In the genomic region with DNA sequence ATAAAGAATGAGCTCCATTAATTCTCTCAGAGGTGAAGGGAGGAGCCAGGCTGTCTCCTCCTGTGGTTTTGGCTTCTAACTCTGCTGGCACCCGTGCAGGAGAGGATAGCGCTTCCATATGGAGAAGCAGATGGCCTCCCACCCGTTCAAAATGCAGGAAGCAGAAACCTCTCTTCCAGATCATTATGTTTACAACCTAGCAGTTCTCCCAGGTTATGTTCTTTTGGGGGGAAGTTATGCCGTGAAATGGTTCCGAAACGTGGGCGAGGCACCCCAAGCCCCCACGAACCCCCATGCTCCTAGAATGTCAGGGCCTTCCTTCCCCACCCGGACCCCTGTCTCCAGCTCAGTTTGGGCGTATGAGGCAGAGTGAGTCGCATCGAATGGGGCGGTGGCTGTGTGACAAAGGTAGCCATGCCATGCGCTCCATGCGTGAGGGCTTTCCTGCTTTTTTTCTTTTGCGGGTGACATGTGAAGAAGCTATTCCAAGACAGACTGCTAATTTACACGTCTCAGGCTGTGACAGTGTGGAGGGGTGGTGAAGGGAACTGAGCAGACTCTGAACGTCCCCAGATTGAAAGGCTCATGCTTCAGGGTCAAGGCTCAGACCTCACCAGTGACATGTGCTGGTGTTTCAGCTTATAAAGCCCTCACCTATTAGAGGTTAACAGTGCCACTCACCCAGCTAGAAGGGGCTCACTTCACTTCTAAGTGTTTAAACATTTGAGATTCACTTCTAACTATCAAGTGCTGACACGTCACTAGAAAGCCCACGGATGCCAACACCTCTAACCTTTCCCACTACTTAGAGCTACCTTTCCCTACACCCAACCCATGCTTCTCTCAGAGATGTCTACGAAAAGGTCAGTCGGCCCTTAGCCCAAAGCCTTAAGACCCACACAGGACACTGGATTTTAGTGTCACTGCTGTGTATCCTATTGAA, we compare ENCODE assay signal across 9 mouse cellular contexts.
DNase-seq lines count a peak whose midpoint lies in the region; ATAC-seq and TF ChIP-seq lines count a peak whose summit lies in the region.
"Had no signal": no experiment of that assay in that cellular context is flagged by ENCODE, and none has a peak within 500 bp of the region (broad histone marks: within the 10 kb centered on the region; RNA-seq: fewer than 3 reads in every experiment).

No protein-coding gene starts in this region.

- H3K4me2 ChIP-seq in stomach, embryonic 14.5 days (replicated peaks; ENCODE audit: low read depth, low read length), result 0 out of 2 replicates have a peak overlapping the region, but pooled peaks have one; percentile 5
- H3K4me2 ChIP-seq in stomach, postnatal 0 days (replicated peaks; ENCODE audit: low read depth), result no peak overlapping the region; the same call in 1 of the 2 replicates
- H3K4me2 ChIP-seq in forebrain, embryonic 15.5 days (replicated peaks), result peak overlapping the region; percentile 39
- H3K4me2 ChIP-seq in liver, embryonic 12.5 days, result no peak overlapping the region

- intact Hi-C loops in left cerebral cortex, adult 2 months (cut with DNase I), result loop anchor here (1.0 kb wide), 1 partner anchor 34 kb away; no protein-coding TSS in a partner anchor

- H3K4me3 ChIP-seq in stomach, embryonic 14.5 days (ENCODE audit: low read depth, low read length), result no peak overlapping the region
- no peak overlapping the region for H3K4me3 ChIP-seq in stomach, postnatal 0 days (ENCODE audit: low read depth, low read length)
- H3K4me3 ChIP-seq in forebrain, embryonic 15.5 days, result peak overlapping the region; percentile 16; the same call in 1 of the 2 replicates
- peak overlapping the region; percentile 13; the same call in 1 of the 2 replicates for H3K4me3 ChIP-seq in left cerebral cortex, adult 2 months
- H3K4me3 ChIP-seq in liver, embryonic 12.5 days, result no peak overlapping the region
- H3K4me3 ChIP-seq: erythroblast, embryonic 14.5 days had no signal

- no peak for ATAC-seq in stomach, embryonic 14.5 days (ENCODE audit: insufficient number of reproducible peaks, insufficient read depth, low FRiP score, low read depth)
- ATAC-seq in stomach, postnatal 0 days (ENCODE audit: low FRiP score, low TSS enrichment), result no peak
- ATAC-seq in forebrain, embryonic 15.5 days (replicated peaks), result peak; percentile 85
- no peak for ATAC-seq in liver, embryonic 12.5 days
- ATAC-seq: Patski had no signal

- no peak overlapping the region for H3K9ac ChIP-seq in stomach, embryonic 14.5 days (replicated peaks; ENCODE audit: low read depth, low read length)
- H3K9ac ChIP-seq in stomach, postnatal 0 days (ENCODE audit: low read length), result no peak overlapping the region
- H3K9ac ChIP-seq in forebrain, embryonic 15.5 days (replicated peaks), result 0 out of 2 replicates have a peak overlapping the region, but pooled peaks have one; percentile 11
- no peak overlapping the region for H3K9ac ChIP-seq in liver, embryonic 12.5 days

- WGBS in stomach, embryonic 14.5 days, result 69% methylated on average over 22 of the region's 22 CpGs
- 75% methylated on average over 22 of the region's 22 CpGs for WGBS in stomach, postnatal 0 days
- 58% methylated on average over 22 of the region's 22 CpGs for WGBS in forebrain, embryonic 15.5 days
- 75% methylated on average over 22 of the region's 22 CpGs for WGBS in liver, embryonic 12.5 days (ENCODE audit: insufficient replicate concordance)

- H3K9me3 ChIP-seq in stomach, embryonic 14.5 days (ENCODE audit: control insufficient read depth, low read depth, low read length), result no peaks in the 10 kb centered on the region
- no peaks in the 10 kb centered on the region for H3K9me3 ChIP-seq in stomach, postnatal 0 days (ENCODE audit: control insufficient read depth, low read length)
- no peaks in the 10 kb centered on the region for H3K9me3 ChIP-seq in forebrain, embryonic 15.5 days
- no peaks in the 10 kb centered on the region for H3K9me3 ChIP-seq in liver, embryonic 12.5 days (replicated peaks)

- no peak for TF ChIP-seq EP300 in stomach, postnatal 0 days (optimal IDR thresholded peaks at IDR 0.05)

- no peak for TF ChIP-seq CTCF in stomach, postnatal 0 days (IDR thresholded peaks at IDR 0.05; ENCODE audit: low read depth)
- no peak for TF ChIP-seq CTCF in left cerebral cortex, adult 2 months (IDR thresholded peaks at IDR 0.05)

- peak overlapping the region; percentile 2 for H3K27ac ChIP-seq in stomach, embryonic 14.5 days (ENCODE audit: low read length)
- no peak overlapping the region for H3K27ac ChIP-seq in stomach, postnatal 0 days (replicated peaks)
- H3K27ac ChIP-seq in forebrain, embryonic 15.5 days (replicated peaks), result peak overlapping the region; percentile 93
- H3K27ac ChIP-seq in left cerebral cortex, adult 2 months, result peak overlapping the region; percentile 24; the same call in 1 of the 2 replicates
- H3K27ac ChIP-seq in liver, embryonic 12.5 days, result no peak overlapping the region

- no peaks in the 10 kb centered on the region for H3K36me3 ChIP-seq in stomach, embryonic 14.5 days (ENCODE audit: control insufficient read depth, insufficient read depth, low read length)
- H3K36me3 ChIP-seq in stomach, postnatal 0 days (ENCODE audit: control insufficient read depth, insufficient read depth, low read length), result 0 out of 2 replicates have a peak, but pooled peaks cover under 1% of the 10 kb centered on the region
- no peaks in the 10 kb centered on the region for H3K36me3 ChIP-seq in forebrain, embryonic 15.5 days
- no peaks in the 10 kb centered on the region for H3K36me3 ChIP-seq in liver, embryonic 12.5 days

- peaks cover 9% of the 10 kb centered on the region for H3K4me1 ChIP-seq in stomach, embryonic 14.5 days (ENCODE audit: control insufficient read depth, insufficient read depth, low read length)
- no peaks in the 10 kb centered on the region for H3K4me1 ChIP-seq in stomach, postnatal 0 days (replicated peaks; ENCODE audit: control insufficient read depth, insufficient read depth)
- peaks cover 32% of the 10 kb centered on the region for H3K4me1 ChIP-seq in forebrain, embryonic 15.5 days
- H3K4me1 ChIP-seq in liver, embryonic 12.5 days, result no peaks in the 10 kb centered on the region

- DNase-seq in stomach, postnatal 0 days (ENCODE audit: low spot score), result no peak
- DNase-seq in left cerebral cortex, adult 2 months (ENCODE audit: extremely low spot score in 1 of 2, low spot score in 2 of 2), result peak; percentile 54 to 74
- DNase-seq in embryo, embryonic 10 days (ENCODE audit: low spot score), result no peak
- no peak for DNase-seq in liver

- H3K27me3 ChIP-seq in stomach, embryonic 14.5 days (ENCODE audit: control insufficient read depth, insufficient read depth, low read length), result no peaks in the 10 kb centered on the region
- H3K27me3 ChIP-seq in stomach, postnatal 0 days (ENCODE audit: control insufficient read depth, insufficient read depth, low read length), result no peaks in the 10 kb centered on the region
- H3K27me3 ChIP-seq in forebrain, embryonic 15.5 days, result no peaks in the 10 kb centered on the region
- no peaks in the 10 kb centered on the region for H3K27me3 ChIP-seq in liver, embryonic 12.5 days (replicated peaks)
- H3K27me3 ChIP-seq: Patski had no signal

Comparison
In these comparisons a context has a peak if more than half of its experiments do, and no peak if none do; other contexts are left out.
1. H3K27ac ChIP-seq: peak in stomach, embryonic 14.5 days (single experiment), forebrain, embryonic 15.5 days (single experiment) and left cerebral cortex, adult 2 months (single experiment); none in stomach, postnatal 0 days (single experiment) and liver, embryonic 12.5 days (single experiment).
2. H3K4me2 ChIP-seq: peak in stomach, embryonic 14.5 days (single experiment) and forebrain, embryonic 15.5 days (single experiment); none in stomach, postnatal 0 days (single experiment) and liver, embryonic 12.5 days (single experiment).
3. H3K4me3 ChIP-seq: peak in forebrain, embryonic 15.5 days (single experiment) and left cerebral cortex, adult 2 months (single experiment); none in stomach, embryonic 14.5 days (single experiment), stomach, postnatal 0 days (single experiment) and liver, embryonic 12.5 days (single experiment).
4. DNase-seq: peak in left cerebral cortex, adult 2 months (2 of 2); none in stomach, postnatal 0 days (single experiment), embryo, embryonic 10 days (single experiment) and liver (single experiment).